Mouse (Mus musculus): ENCODE measurements at regions not wholly inside any gene's neighbourhood (a gene's known extent, or its start where the extent isn't known, plus 50 kb on each side); places are given as distances from the start of the nearest gene placed in this dataset.

DNA sequence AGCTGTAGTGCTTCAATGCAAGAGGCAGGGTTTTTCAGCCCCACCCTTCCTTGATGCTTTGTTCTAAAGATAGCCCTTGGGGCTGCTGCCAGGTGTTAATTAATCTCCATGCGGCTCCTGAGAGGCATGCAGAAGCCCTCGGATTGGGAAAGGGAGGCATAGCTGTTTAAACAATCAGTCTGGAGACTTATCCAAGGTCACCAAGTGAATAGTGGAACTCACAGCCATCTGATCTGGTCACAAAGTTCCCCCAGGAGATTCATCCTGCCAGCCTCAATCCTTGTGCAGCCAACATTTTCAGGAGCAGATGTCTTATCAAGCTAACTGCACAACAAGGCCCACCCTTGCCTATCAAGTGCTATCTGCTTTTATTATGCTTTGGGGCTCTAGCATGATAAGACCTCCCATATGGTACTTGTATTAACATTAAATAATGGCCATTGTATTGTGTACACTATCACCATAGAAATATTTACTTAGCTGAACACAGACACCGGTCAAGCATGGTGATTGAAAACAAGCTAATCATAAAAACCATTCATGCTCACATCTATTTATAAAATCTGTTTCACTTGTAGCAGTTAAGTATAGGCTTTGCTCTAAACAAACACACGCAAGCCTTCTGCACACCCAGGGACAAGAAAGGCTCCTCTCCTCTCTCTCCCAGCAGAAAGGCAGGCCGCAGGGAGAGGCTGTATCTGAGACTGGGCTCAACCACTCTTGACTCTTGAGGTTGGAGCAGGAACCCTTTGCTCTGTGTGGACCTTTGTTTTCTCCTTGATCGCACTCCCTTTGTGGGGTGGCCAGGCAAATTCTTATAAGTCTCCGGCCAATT, 297.4 kb downstream of the Ets1 start:
- TF ChIP-seq POLR2A (IDR thresholded peaks at IDR 0.05; ENCODE audit: low read depth, low read length) (no peak), CTCF (conservative IDR thresholded peaks at IDR 0.05; ENCODE audit: insufficient read depth, insufficient read length, low read depth, low read length) (no peak)
